ENCODE assay signal across 8 mouse cellular contexts in the genomic region with DNA sequence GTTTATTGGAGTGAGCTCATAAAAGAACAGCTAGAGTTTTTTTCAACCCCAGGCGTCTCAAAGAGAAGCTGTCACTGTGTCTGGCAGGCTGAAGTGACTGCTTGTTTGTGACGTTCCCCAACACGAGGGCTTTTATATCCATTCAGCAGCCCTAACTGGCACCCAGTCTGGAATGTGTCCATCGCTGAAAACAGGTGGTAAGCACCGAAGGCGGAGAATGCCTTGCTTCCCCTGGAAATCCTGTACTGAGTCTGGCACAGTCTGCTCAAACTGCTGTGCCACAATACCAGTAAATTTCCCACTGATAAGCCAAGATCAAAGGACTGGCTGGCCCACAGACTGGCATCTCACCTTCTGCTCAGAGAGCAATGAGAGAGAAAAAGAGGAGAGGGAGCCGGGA. TPM values are rescaled to one million over a fixed set of nuclear protein-coding genes. Genes with fewer than 3 reads are reported as not detected.
A peak's percentile ranks its signal among the peaks of the same experiment; 100 is the strongest.
DNase-seq lines count a peak whose midpoint lies in the region; ATAC-seq lines count a peak whose summit lies in the region.

No protein-coding gene starts in this region.

- peaks cover 24% of the 10 kb centered on the region for H3K4me1 ChIP-seq in midbrain, embryonic 12.5 days
- peaks cover 22% of the 10 kb centered on the region for H3K4me1 ChIP-seq in midbrain, embryonic 10.5 days

- H3K27ac ChIP-seq in midbrain, embryonic 12.5 days (replicated peaks) = no peak overlapping the region
- H3K27ac ChIP-seq in midbrain, embryonic 10.5 days (replicated peaks) = no peak overlapping the region

- H3K36me3 ChIP-seq in midbrain, embryonic 12.5 days = no peaks in the 10 kb centered on the region
- no peaks in the 10 kb centered on the region for H3K36me3 ChIP-seq in midbrain, embryonic 10.5 days

- 45% methylated on average over 7 of the region's 7 CpGs for WGBS in midbrain, embryonic 12.5 days
- 54% methylated on average over 7 of the region's 7 CpGs for WGBS in midbrain, embryonic 10.5 days

- no peaks in the 10 kb centered on the region for H3K9me3 ChIP-seq in midbrain, embryonic 12.5 days
- H3K9me3 ChIP-seq in midbrain, embryonic 10.5 days (replicated peaks) = no peaks in the 10 kb centered on the region

- peak; percentile 44 for DNase-seq in adrenal gland, adult 2 months
- no peak for DNase-seq in adrenal gland, postnatal 10 days
- no peak for DNase-seq in midbrain, embryonic 10.5 days (ENCODE audit: low spot score)
- peak; percentile 62 to 65 for DNase-seq in layer of hippocampus, adult 18-20 months (ENCODE audit: low spot score in 2 of 2)
- peak; percentile 24 to 46 for DNase-seq in lung, postnatal 4 days
- no peak for DNase-seq in urinary bladder, postnatal 4 days (ENCODE audit: low spot score in 2 of 2)
- DNase-seq in thymus, postnatal 10 days (ENCODE audit: low spot score in 2 of 2) = no peak

- ATAC-seq in midbrain, embryonic 12.5 days (ENCODE audit: low FRiP score, low read depth) = 0 out of 2 replicates have a peak, but pooled peaks have one; percentile 5

- H3K4me3 ChIP-seq in midbrain, embryonic 12.5 days = no peak overlapping the region
- H3K4me3 ChIP-seq in midbrain, embryonic 10.5 days = no peak overlapping the region

- H3K9ac ChIP-seq in midbrain, embryonic 12.5 days (replicated peaks) = no peak overlapping the region

- H3K4me2 ChIP-seq in midbrain, embryonic 12.5 days (replicated peaks) = no peak overlapping the region

- H3K27me3 ChIP-seq in midbrain, embryonic 12.5 days = peaks cover 10% of the 10 kb centered on the region; the same call in 1 of the 2 replicates
- H3K27me3 ChIP-seq in midbrain, embryonic 10.5 days (ENCODE audit: low read depth, poor library complexity, severe bottlenecking) = peaks cover 11% of the 10 kb centered on the region

RNA-seq across cellular contexts. Expression of a gene that starts 59.1 kb away (rescaled TPM):
- total RNA-seq in adrenal gland, adult 2 months (2021) = 100 to 1,000 TPM; 137 to 213 TPM
- 15.7 and 27.8 TPM in 2 replicates for polyA plus RNA-seq in adrenal gland, adult 2 months (2012; rRNA removed)
- 100 to 1,000 TPM; 103 TPM for total RNA-seq in adrenal gland, postnatal 10 days (2021)
- 8.8 and 9.2 TPM in 2 replicates for polyA plus RNA-seq in midbrain, embryonic 12.5 days (2016; fragmentation: Nextera tagmentation; extraction: Ambion mirVana)
- polyA plus RNA-seq in midbrain, embryonic 10.5 days (2016; fragmentation: Nextera tagmentation; extraction: Ambion mirVana) = 2.0 and 3.1 TPM in 2 replicates
- total RNA-seq in layer of hippocampus, adult 18-20 months (2021) = 10 to 100 TPM; 21.4 to 21.7 TPM

Comparison
In these comparisons a context has a peak if more than half of its experiments do, and no peak if none do; other contexts are left out.
1. DNase-seq: peak in adrenal gland, adult 2 months (single experiment), layer of hippocampus, adult 18-20 months (2 of 2) and lung, postnatal 4 days (2 of 2); none in adrenal gland, postnatal 10 days (single experiment), midbrain, embryonic 10.5 days (single experiment), urinary bladder, postnatal 4 days (0 of 2) and thymus, postnatal 10 days (0 of 2).
2. RNA of a gene that starts 59.1 kb away (total RNA-seq): 137 to 213 TPM in adrenal gland, adult 2 months and 103 TPM in adrenal gland, postnatal 10 days; 21.4 to 21.7 TPM in layer of hippocampus, adult 18-20 months; every median in the first group is over 4 times any median in the second.